Mouse (Mus musculus): Measurements from ENCODE around the gene Ccdc50.

- TF ChIP-seq CTCF (IDR thresholded peaks at IDR 0.05; ENCODE audit: borderline replicate concordance, control insufficient read depth, extremely low read depth, insufficient read depth, low read length, poor library complexity) = no peak
- no peak for TF ChIP-seq POLR2A (IDR thresholded peaks at IDR 0.05; ENCODE audit: control insufficient read depth, extremely low read depth, insufficient read depth, low read length, poor library complexity)
These were observed 34.2 kb upstream of the Ccdc50 start for GRCm38 (mm10) chr16:27354464-27354863.
